Mouse (Mus musculus) intestine, postnatal 0 days (tissue): ENCODE results near the gene Agap3. TPM values are rescaled to one million over a fixed set of nuclear protein-coding genes. Genes with fewer than 3 reads are reported as not detected.

Experiments used
- ATAC-seq: fragments of 200-750 bp; cut with Nextera tagmentation; 2 replicates; pipeline ENCODE4 v1.8.0; 2017; ENCODE audit warnings: mild to moderate bottlenecking, moderate TSS enrichment, moderate library complexity
- H3K27ac ChIP-seq: fragments of 300-500 bp; sonication (generic); 2 replicates; pipeline ENCODE4 v1.5.1; 2014; ENCODE audit warnings: mild to moderate bottlenecking, low read depth, low read length, moderate library complexity
- H3K27me3 ChIP-seq: fragments of 300-500 bp; sonication (generic); replicated peaks from 2 replicates; pipeline ENCODE4 v1.6.1; 2014; ENCODE audit warnings: low read length, mixed read lengths; ENCODE audit not compliant: control insufficient read depth, insufficient read depth
- H3K36me3 ChIP-seq: fragments of 300-500 bp; sonication (generic); 2 replicates; pipeline ENCODE4 v1.6.1; 2014; ENCODE audit warnings: mild to moderate bottlenecking, moderate library complexity; ENCODE audit not compliant: control insufficient read depth, insufficient read depth
- H3K4me1 ChIP-seq: fragments of 300-500 bp; sonication (generic); replicated peaks from 2 replicates; pipeline ENCODE4 v1.6.1; 2014; ENCODE audit warnings: antibody characterized with exemption, low read length, mixed read lengths; ENCODE audit not compliant: control insufficient read depth, insufficient read depth
- H3K4me2 ChIP-seq: fragments of 300-500 bp; sonication (generic); replicated peaks from 2 replicates; pipeline ENCODE4 v1.6.1; 2014; ENCODE audit warnings: low read depth, mild to moderate bottlenecking, moderate library complexity
- H3K4me3 ChIP-seq: fragments of 300-500 bp; sonication (generic); 2 replicates; pipeline ENCODE4 v1.5.1; 2014; ENCODE audit warnings: low read depth, low read length
- H3K9ac ChIP-seq: fragments of 300-500 bp; sonication (generic); 2 replicates; pipeline ENCODE4 v1.6.1; 2014; ENCODE audit warnings: mild to moderate bottlenecking, low read depth, low read length
- H3K9me3 ChIP-seq: fragments of 300-500 bp; sonication (generic); 2 replicates; pipeline ENCODE4 v1.6.1; 2016; ENCODE audit warnings: mixed run types; ENCODE audit not compliant: control insufficient read depth
- CTCF ChIP-seq: sonication (generic); IDR thresholded peaks from 2 replicates; pipeline ENCODE4 v1.5.1; 2016; ENCODE audit warnings: low read depth, mild to moderate bottlenecking, control low read depth, antibody characterized with exemption, moderate library complexity
- WGBS: fragments of 180-500 bp; shearing (Covaris S2); extraction: QIAGEN DNeasy Blood & Tissue Kit; methylation state at CpG from one replicate; pipeline ENCODE4 v1.1.7; 2014; 5-methylcytosine and 5-hydroxymethylcytosine counted together
- polyA plus RNA-seq: library from polyadenylated mRNA; unstranded; fragments of >200 nt; fragmentation: Nextera tagmentation; extraction: Ambion mirVana; gene quantifications from 2 replicates; pipeline ENCODE4 v1.2.1, GENCODE M21; 2015

The Agap3 gene
- polyA plus RNA-seq, 1 experiment from 2014 or later = 14.9 TPM

GRCm38 (mm10) chr5:24475476-24476241 lies 23.7 kb downstream of the Agap3 start:
- Histone ChIP-seq H3K36me3 (peaks cover 31% of the 10 kb centered on the region), H3K27ac (no peak overlapping the region)

GRCm38 (mm10) chr5:24477909-24478308 lies 25.9 kb downstream of the Agap3 start:
- Histone ChIP-seq H3K27ac (no peak overlapping the region), H3K4me2 (no peak overlapping the region), H3K4me3 (no peak overlapping the region), H3K36me3 (peaks cover 42% of the 10 kb centered on the region), H3K9ac (no peak overlapping the region), H3K9me3 (no peaks in the 10 kb centered on the region), H3K4me1 (peaks cover 12% of the 10 kb centered on the region), H3K27me3 (no peaks in the 10 kb centered on the region; the same call in 1 of the 2 replicates)
- WGBS = 92% methylated on average over 9 of the region's 9 CpGs
- TF ChIP-seq CTCF = no peak
- no peak for ATAC-seq

More at GRCm38 (mm10) chr5:24475476-24476241, 23.7 kb downstream of the Agap3 start:
- Histone ChIP-seq H3K4me2 (peak overlapping the region; percentile 85), H3K27me3 (no peaks in the 10 kb centered on the region; the same call in 1 of the 2 replicates), H3K9me3 (no peaks in the 10 kb centered on the region), H3K4me3 (no peak overlapping the region), H3K9ac (no peak overlapping the region; the same call in 1 of the 2 replicates), H3K4me1 (peaks cover 12% of the 10 kb centered on the region)
- TF ChIP-seq CTCF = no peak
- WGBS = 57% methylated on average over 6 of the region's 6 CpGs
- peak; percentile 31; the same call in 1 of the 2 replicates for ATAC-seq

GRCm38 (mm10) chr5:24481647-24482046 lies 29.7 kb downstream of the Agap3 start:
- no peak overlapping the region for H3K27ac ChIP-seq
- H3K9me3 ChIP-seq = no peaks in the 10 kb centered on the region
- no peak overlapping the region for H3K9ac ChIP-seq
- H3K36me3 ChIP-seq = peaks cover 53% of the 10 kb centered on the region
- ATAC-seq = peak; percentile 20
- peak; percentile 85 for TF ChIP-seq CTCF
- H3K4me2 ChIP-seq = no peak overlapping the region
- WGBS = 8% methylated on average over 4 of the region's 4 CpGs
- H3K4me1 ChIP-seq = no peaks in the 10 kb centered on the region
- H3K27me3 ChIP-seq = no peaks in the 10 kb centered on the region
- H3K4me3 ChIP-seq = no peak overlapping the region

- H3K4me3 ChIP-seq = peak overlapping the region; percentile 11
- no peaks in the 10 kb centered on the region for H3K4me1 ChIP-seq
- peaks cover 54% of the 10 kb centered on the region for H3K36me3 ChIP-seq
- peak overlapping the region; percentile 32; the same call in 1 of the 2 replicates for H3K9ac ChIP-seq
- peak; percentile 83 for ATAC-seq
- WGBS = 51% methylated on average over 41 of the region's 41 CpGs
- TF ChIP-seq CTCF = no peak
- H3K9me3 ChIP-seq = no peaks in the 10 kb centered on the region
- H3K27me3 ChIP-seq = no peaks in the 10 kb centered on the region
- H3K4me2 ChIP-seq = peak overlapping the region; percentile 61
- H3K27ac ChIP-seq = peak overlapping the region; percentile 84
Observed at GRCm38 (mm10) chr5:24482247-24483079, 30.5 kb downstream of the Agap3 start.

- WGBS = 18% methylated on average over 11 of the region's 11 CpGs
- Histone ChIP-seq H3K27ac (peak overlapping the region; percentile 84), H3K4me2 (peak overlapping the region; percentile 61), H3K9me3 (no peaks in the 10 kb centered on the region), H3K4me1 (no peaks in the 10 kb centered on the region), H3K9ac (0 out of 2 replicates have a peak overlapping the region, but pooled peaks have one; percentile 26), H3K4me3 (peak overlapping the region; percentile 11), H3K27me3 (no peaks in the 10 kb centered on the region), H3K36me3 (peaks cover 54% of the 10 kb centered on the region)
- ATAC-seq = peak; percentile 57
- TF ChIP-seq CTCF = peak; percentile 95
Observed at GRCm38 (mm10) chr5:24483326-24483725, 31.3 kb downstream of the Agap3 start.

- WGBS = 66% methylated on average over 22 of the region's 22 CpGs
- H3K9ac ChIP-seq = no peak overlapping the region
- no peak overlapping the region for H3K27ac ChIP-seq
- no peak for TF ChIP-seq CTCF
- no peak for ATAC-seq
- no peak overlapping the region for H3K4me2 ChIP-seq
- no peaks in the 10 kb centered on the region for H3K4me1 ChIP-seq
- peaks cover 56% of the 10 kb centered on the region for H3K36me3 ChIP-seq
- no peaks in the 10 kb centered on the region for H3K9me3 ChIP-seq
- H3K27me3 ChIP-seq = no peaks in the 10 kb centered on the region
- H3K4me3 ChIP-seq = no peak overlapping the region
Observed at GRCm38 (mm10) chr5:24484963-24485362, 33.0 kb downstream of the Agap3 start.
